Mouse (Mus musculus) heart, adult 8-10 months (tissue): Measurements from ENCODE around the gene Ccdc97. TPM values are rescaled to one million over a fixed set of nuclear protein-coding genes. Genes with fewer than 3 reads are reported as not detected.
"Not testable (repeated sequence)": the region's sequence is repeated elsewhere in the genome, so short reads cannot be mapped to it uniquely, and the experiment has no call there.

Experiments used
- DNase-seq: peaks from one replicate; pipeline ENCODE4 v3.0.0; 2022; ENCODE audit warnings: low spot score
- total RNA-seq, 4 experiments: library from RNA; stranded (reverse); gene quantifications; 2 replicates each; pipeline ENCODE4 v1.2.4; 2022

Gene Ccdc97
- total RNA-seq: 10 to 100 TPM; 56.7 to 62.0 (median 58.8) TPM

GRCm38 (mm10) chr7:25718788-25719417 lies at the start of gene Ccdc97:
TSS of gene Ccdc97 (minus strand) at chr7:25719088.
- peak; percentile 96 for DNase-seq

GRCm38 (mm10) chr7:25768229-25768628 lies 49.3 kb upstream of the Ccdc97 start:
- no peak for DNase-seq

GRCm38 (mm10) chr7:25766108-25766507 lies 47.2 kb upstream of the Ccdc97 start:
- DNase-seq: no peak

- DNase-seq: no peak
These were observed 45.3 kb upstream of the Ccdc97 start for GRCm38 (mm10) chr7:25764221-25764620.

- no peak for DNase-seq
These were observed 44.8 kb upstream of the Ccdc97 start for GRCm38 (mm10) chr7:25763678-25764077.

- no peak for DNase-seq
These were observed 42.5 kb upstream of the Ccdc97 start for GRCm38 (mm10) chr7:25761354-25761753.

GRCm38 (mm10) chr7:25756011-25756410 lies 37.1 kb upstream of the Ccdc97 start:
- DNase-seq: peak; percentile 89

- no peak for DNase-seq
These were observed 36.6 kb upstream of the Ccdc97 start for GRCm38 (mm10) chr7:25755468-25755833.

GRCm38 (mm10) chr7:25754738-25755467 lies 36.0 kb upstream of the Ccdc97 start, which contains the start of gene Hnrnpul1:
TSS of gene Hnrnpul1 (minus strand) at chr7:25754757.
- peak; percentile 100 for DNase-seq

- no peak for DNase-seq
These were observed 35.5 kb upstream of the Ccdc97 start for GRCm38 (mm10) chr7:25754439-25754737.

GRCm38 (mm10) chr7:25753643-25754438 lies 35.0 kb upstream of the Ccdc97 start:
- no peak for DNase-seq

GRCm38 (mm10) chr7:25753076-25753475 lies 34.2 kb upstream of the Ccdc97 start:
- no peak for DNase-seq

- no peak for DNase-seq
These were observed 28.0 kb upstream of the Ccdc97 start for GRCm38 (mm10) chr7:25746844-25747243.

- DNase-seq: no peak
These were observed 19.4 kb upstream of the Ccdc97 start for GRCm38 (mm10) chr7:25738277-25738676.

GRCm38 (mm10) chr7:25736920-25737319 lies 18.0 kb upstream of the Ccdc97 start:
- no peak for DNase-seq

GRCm38 (mm10) chr7:25734991-25735390 lies 16.1 kb upstream of the Ccdc97 start:
- DNase-seq: no peak

GRCm38 (mm10) chr7:25731294-25732055 lies 12.6 kb upstream of the Ccdc97 start:
- DNase-seq: peak; percentile 33

GRCm38 (mm10) chr7:25729862-25730261 lies 11.0 kb upstream of the Ccdc97 start:
- DNase-seq: peak; percentile 77

- DNase-seq: no peak
These were observed 10.5 kb upstream of the Ccdc97 start for GRCm38 (mm10) chr7:25729396-25729795.

GRCm38 (mm10) chr7:25727800-25728199 lies 8.9 kb upstream of the Ccdc97 start:
- no peak for DNase-seq

- DNase-seq: no peak
These were observed 7.0 kb upstream of the Ccdc97 start for GRCm38 (mm10) chr7:25725886-25726285.

- not testable (repeated sequence) for DNase-seq
These were observed 2.9 kb upstream of the Ccdc97 start for GRCm38 (mm10) chr7:25721776-25722175.
